Mouse (Mus musculus) bone marrow macrophage, adult 2 months (primary cell): Measurements from ENCODE around the gene Arnt2.

ENCODE experiments used
- CTCF ChIP-seq: IDR thresholded peaks from 2 replicates; pipeline ENCODE4 v1.5.1; 2012; ENCODE audit warnings: low read depth, mild to moderate bottlenecking, low read length, moderate library complexity
- POLR2A ChIP-seq: IDR thresholded peaks from 2 replicates; pipeline ENCODE4 v1.6.1; 2012; ENCODE audit warnings: mild to moderate bottlenecking, low read depth, low read length, borderline replicate concordance

DNA sequence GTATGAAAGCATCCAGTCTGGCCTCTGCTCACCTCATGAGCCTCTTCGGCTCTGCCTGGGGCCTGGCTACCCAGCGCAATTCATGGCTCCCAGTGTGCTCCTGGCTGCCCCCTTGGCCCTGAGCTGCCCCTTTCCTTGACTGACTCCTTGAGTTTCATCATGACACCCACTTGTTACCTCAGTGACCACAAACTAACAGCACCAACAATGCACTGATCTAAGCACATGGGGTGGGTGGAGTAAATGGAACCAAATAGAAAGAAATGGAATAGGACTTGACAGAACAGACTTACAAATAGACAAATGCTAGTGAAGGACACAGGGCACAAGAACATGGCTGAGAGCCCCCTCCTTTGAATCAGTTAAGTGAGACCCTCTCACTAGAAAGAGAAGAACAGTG, 95.2 kb downstream of the Arnt2 start:
- no peak for TF ChIP-seq CTCF
- TF ChIP-seq POLR2A = no peak
